Comparison of ENCODE assay signal across 8 mouse cellular contexts in the genomic region with DNA sequence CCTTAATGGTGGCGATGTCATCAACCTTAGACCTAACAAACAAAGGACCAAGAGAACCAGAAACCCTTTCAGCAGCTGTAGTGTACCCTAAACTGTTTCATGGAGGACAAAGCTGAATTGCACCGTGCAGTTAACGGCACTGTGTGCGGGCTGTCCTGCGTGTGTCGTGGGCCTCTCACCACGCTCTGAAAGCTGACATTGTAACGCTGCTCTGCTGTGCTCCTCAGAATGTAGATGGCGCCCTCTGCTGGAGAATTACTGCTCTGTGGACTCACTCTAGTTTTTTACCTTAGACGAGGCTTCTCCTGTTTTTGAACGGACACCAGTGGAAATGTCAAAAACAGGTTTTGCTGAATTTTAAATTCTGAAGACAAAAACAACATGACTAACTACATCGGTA. TPM values are rescaled to one million over a fixed set of nuclear protein-coding genes. Genes with fewer than 3 reads are reported as not detected.
DNase-seq lines count a peak whose midpoint lies in the region; ATAC-seq and TF ChIP-seq lines count a peak whose summit lies in the region.

No protein-coding gene starts in this region.

- no peak overlapping the region for H3K4me2 ChIP-seq in embryonic facial prominence, embryonic 11.5 days (ENCODE audit: low read depth, low read length)
- H3K4me2 ChIP-seq in heart, embryonic 14.5 days (ENCODE audit: low read length): no peak overlapping the region
- H3K4me2 ChIP-seq in liver, embryonic 16.5 days (ENCODE audit: low read depth, low read length): no peak overlapping the region
- H3K4me2 ChIP-seq in neural tube, embryonic 13.5 days: no peak overlapping the region

- peak; percentile 65; the same call in 1 of the 2 replicates for TF ChIP-seq CTCF in thymus, adult 2 months (IDR thresholded peaks at IDR 0.05; ENCODE audit: borderline replicate concordance, control insufficient read depth, extremely low read depth, insufficient read depth, low read length, poor library complexity)

- no peaks in the 10 kb centered on the region for H3K4me1 ChIP-seq in embryonic facial prominence, embryonic 11.5 days (ENCODE audit: control insufficient read depth, insufficient read depth, low read length)
- no peaks in the 10 kb centered on the region for H3K4me1 ChIP-seq in heart, embryonic 14.5 days (ENCODE audit: control insufficient read depth in 2 of 2, insufficient read depth in 2 of 2, low read length in 2 of 2)
- no peaks in the 10 kb centered on the region for H3K4me1 ChIP-seq in liver, embryonic 16.5 days (ENCODE audit: control insufficient read depth, low read depth, low read length)
- H3K4me1 ChIP-seq in neural tube, embryonic 13.5 days (replicated peaks): no peaks in the 10 kb centered on the region
- no peaks in the 10 kb centered on the region for H3K4me1 ChIP-seq in thymus, adult 2 months (replicated peaks; ENCODE audit: control insufficient read depth, insufficient read depth, low read length)

- TF ChIP-seq POLR2A in thymus, adult 2 months (IDR thresholded peaks at IDR 0.05; ENCODE audit: control insufficient read depth, extremely low read depth, insufficient read depth, low read length, poor library complexity): no peak

- H3K36me3 ChIP-seq in embryonic facial prominence, embryonic 11.5 days (replicated peaks; ENCODE audit: control insufficient read depth, insufficient read depth, low read depth, low read length): peaks cover 4% of the 10 kb centered on the region; the same call in 1 of the 2 replicates
- H3K36me3 ChIP-seq in heart, embryonic 14.5 days (ENCODE audit: control insufficient read depth, insufficient read depth, low read length): peaks cover 64% of the 10 kb centered on the region
- no peaks in the 10 kb centered on the region for H3K36me3 ChIP-seq in liver, embryonic 16.5 days (ENCODE audit: control insufficient read depth, insufficient read depth)
- H3K36me3 ChIP-seq in neural tube, embryonic 13.5 days: peaks cover 67% of the 10 kb centered on the region
- H3K36me3 ChIP-seq in thymus, adult 2 months (ENCODE audit: control insufficient read depth, insufficient read depth, low read length): no peaks in the 10 kb centered on the region

- DNase-seq in CD4-positive helper T cell, adult 2 months (ENCODE audit: low read depth, low spot score): peak; percentile 76
- DNase-seq in adrenal gland, postnatal 25 days: peak; percentile 76
- DNase-seq in embryonic facial prominence, embryonic 11.5 days (ENCODE audit: low spot score): peak; percentile 89
- DNase-seq in kidney, postnatal 36 days: peak; percentile 81 to 93
- peak; percentile 80 for DNase-seq in thymus, adult 2 months

- WGBS in embryonic facial prominence, embryonic 11.5 days: 48% methylated on average over 12 of the region's 12 CpGs
- WGBS in heart, embryonic 14.5 days: 32% methylated on average over 12 of the region's 12 CpGs
- 22% methylated on average over 12 of the region's 12 CpGs for WGBS in liver, embryonic 16.5 days (ENCODE audit: insufficient replicate concordance)
- 24% methylated on average over 12 of the region's 12 CpGs for WGBS in neural tube, embryonic 13.5 days
- WGBS in thymus, adult 2 months: 28% methylated on average over 12 of the region's 12 CpGs

- ATAC-seq in embryonic facial prominence, embryonic 11.5 days (replicated peaks; ENCODE audit: insufficient number of reproducible peaks, low FRiP score, low TSS enrichment, low read depth): peak; percentile 71
- ATAC-seq in heart, embryonic 14.5 days (ENCODE audit: insufficient number of reproducible peaks, insufficient read depth, low FRiP score, low read depth): peak; percentile 58; the same call in 1 of the 2 replicates
- ATAC-seq in liver, embryonic 16.5 days (ENCODE audit: low read depth): peak; percentile 62
- peak; percentile 80 for ATAC-seq in neural tube, embryonic 13.5 days (ENCODE audit: low read depth)

- no peak overlapping the region for H3K4me3 ChIP-seq in embryonic facial prominence, embryonic 11.5 days (ENCODE audit: low read depth, low read length)
- no peak overlapping the region for H3K4me3 ChIP-seq in heart, embryonic 14.5 days (ENCODE audit: control insufficient read depth in 1 of 2, insufficient read depth in 1 of 2, low read depth in 1 of 2, low read length in 2 of 2)
- H3K4me3 ChIP-seq in liver, embryonic 16.5 days (ENCODE audit: low read depth, low read length): no peak overlapping the region
- no peak overlapping the region for H3K4me3 ChIP-seq in neural tube, embryonic 13.5 days
- no peak overlapping the region for H3K4me3 ChIP-seq in thymus, adult 2 months (ENCODE audit: control insufficient read depth, insufficient read depth, low read length)

- H3K9me3 ChIP-seq in embryonic facial prominence, embryonic 11.5 days (replicated peaks; ENCODE audit: control insufficient read depth, low read length): no peaks in the 10 kb centered on the region
- no peaks in the 10 kb centered on the region for H3K9me3 ChIP-seq in heart, embryonic 14.5 days (ENCODE audit: control insufficient read depth, low read length)
- H3K9me3 ChIP-seq in liver, embryonic 16.5 days (replicated peaks; ENCODE audit: control insufficient read depth, low read length): no peaks in the 10 kb centered on the region
- H3K9me3 ChIP-seq in neural tube, embryonic 13.5 days: no peaks in the 10 kb centered on the region

- no peak overlapping the region for H3K9ac ChIP-seq in embryonic facial prominence, embryonic 11.5 days (replicated peaks; ENCODE audit: low read length)
- no peak overlapping the region for H3K9ac ChIP-seq in heart, embryonic 14.5 days (ENCODE audit: low read length)
- H3K9ac ChIP-seq in liver, embryonic 16.5 days (ENCODE audit: low read depth, low read length): no peak overlapping the region
- H3K9ac ChIP-seq in neural tube, embryonic 13.5 days: no peak overlapping the region

- no peak overlapping the region for H3K27ac ChIP-seq in embryonic facial prominence, embryonic 11.5 days (replicated peaks; ENCODE audit: low read depth, low read length)
- H3K27ac ChIP-seq in heart, embryonic 14.5 days (replicated peaks in 1 of 2; ENCODE audit: control insufficient read depth in 1 of 2, insufficient read depth in 1 of 2, low read depth in 2 of 2, low read length in 2 of 2): no peak overlapping the region
- H3K27ac ChIP-seq in liver, embryonic 16.5 days (ENCODE audit: low read length): no peak overlapping the region
- no peak overlapping the region for H3K27ac ChIP-seq in neural tube, embryonic 13.5 days (replicated peaks)
- H3K27ac ChIP-seq in thymus, adult 2 months (ENCODE audit: control insufficient read depth, insufficient read depth, low read length): no peak overlapping the region

- H3K27me3 ChIP-seq in embryonic facial prominence, embryonic 11.5 days (ENCODE audit: control insufficient read depth, insufficient read depth, low read length): no peaks in the 10 kb centered on the region
- no peaks in the 10 kb centered on the region for H3K27me3 ChIP-seq in heart, embryonic 14.5 days (ENCODE audit: control insufficient read depth, insufficient read depth, low read length)
- no peaks in the 10 kb centered on the region for H3K27me3 ChIP-seq in liver, embryonic 16.5 days (ENCODE audit: control insufficient read depth, insufficient read depth, low read depth, low read length)
- no peaks in the 10 kb centered on the region for H3K27me3 ChIP-seq in neural tube, embryonic 13.5 days
- H3K27me3 ChIP-seq in thymus, adult 2 months (ENCODE audit: control insufficient read depth, insufficient read depth, low read length): no peaks in the 10 kb centered on the region

RNA-seq across cellular contexts. Expression of a gene that starts 18.3 kb away (rescaled TPM):
- 14.0 and 16.4 TPM in 2 replicates for total RNA-seq in adrenal gland, postnatal 25 days (2021)
- polyA plus RNA-seq in embryonic facial prominence, embryonic 11.5 days (2014; fragmentation: Nextera tagmentation; extraction: Ambion mirVana): 46.7 and 49.6 TPM in 2 replicates
- 85.3 and 91.7 TPM in 2 replicates for polyA plus RNA-seq in heart, embryonic 14.5 days (2014; fragmentation: Nextera tagmentation; extraction: Ambion mirVana)
- 43.6 and 43.8 TPM in 2 replicates for polyA plus RNA-seq in liver, embryonic 16.5 days (2015; fragmentation: Nextera tagmentation; extraction: Ambion mirVana)
- 17.6 and 22.9 TPM in 2 replicates for polyA plus RNA-seq in neural tube, embryonic 13.5 days (2015; fragmentation: Nextera tagmentation; extraction: Ambion mirVana)
- 12.4 and 13.7 TPM in 2 replicates for polyA plus RNA-seq in thymus, adult 2 months (2012; rRNA removed)

RNA-seq across cellular contexts. Expression of a gene that starts 19.6 kb away (rescaled TPM):
- total RNA-seq in adrenal gland, postnatal 25 days (2021): 11.0 and 17.6 TPM in 2 replicates
- polyA plus RNA-seq in embryonic facial prominence, embryonic 11.5 days (2014; fragmentation: Nextera tagmentation; extraction: Ambion mirVana): 28.8 and 33.0 TPM in 2 replicates
- 11.0 and 13.5 TPM in 2 replicates for polyA plus RNA-seq in heart, embryonic 14.5 days (2014; fragmentation: Nextera tagmentation; extraction: Ambion mirVana)
- polyA plus RNA-seq in liver, embryonic 16.5 days (2015; fragmentation: Nextera tagmentation; extraction: Ambion mirVana): 4.3 TPM in 2 replicates
- polyA plus RNA-seq in neural tube, embryonic 13.5 days (2015; fragmentation: Nextera tagmentation; extraction: Ambion mirVana): 23.5 and 29.1 TPM in 2 replicates
- polyA plus RNA-seq in thymus, adult 2 months (2012; rRNA removed): 3.4 and 4.9 TPM in 2 replicates
